Mouse (Mus musculus): ENCODE measurements around the gene Zfp648. TPM values are rescaled to one million over a fixed set of nuclear protein-coding genes. Genes with fewer than 3 reads are reported as not detected.

The Zfp648 gene
- polyA plus RNA-seq, 1 experiment, result not detected

- H3K36me3 ChIP-seq (ENCODE audit: control insufficient read depth, insufficient read depth, low read length, poor library complexity, severe bottlenecking), result no peaks in the 10 kb centered on the region
- no peaks in the 10 kb centered on the region for H3K9me3 ChIP-seq (replicated peaks; ENCODE audit: control insufficient read depth, insufficient read depth, low read length, poor library complexity, severe bottlenecking)
- no peak overlapping the region for H3K4me3 ChIP-seq (ENCODE audit: low read depth, low read length)
- no peak overlapping the region for H3K9ac ChIP-seq (ENCODE audit: low read depth, poor library complexity, severe bottlenecking)
- H3K27me3 ChIP-seq (ENCODE audit: control insufficient read depth, insufficient read depth, low read length, poor library complexity, severe bottlenecking), result no peaks in the 10 kb centered on the region
- no peak for TF ChIP-seq CTCF (IDR thresholded peaks at IDR 0.05; ENCODE audit: low read depth, low read length)
- TF ChIP-seq EP300 (IDR thresholded peaks at IDR 0.05; ENCODE audit: insufficient read depth, low read depth, low read length), result no peak
- TF ChIP-seq POLR2A (IDR thresholded peaks at IDR 0.05; ENCODE audit: insufficient read depth, low read length), result no peak
- no peaks in the 10 kb centered on the region for H3K4me1 ChIP-seq (ENCODE audit: control insufficient read depth, insufficient read depth, low read length)
- H3K27ac ChIP-seq (ENCODE audit: insufficient read depth, low read length), result no peak overlapping the region
These were observed 17.8 kb upstream of the Zfp648 start for GRCm38 (mm10) chr1:154183077-154183751.

- no peaks in the 10 kb centered on the region for H3K27me3 ChIP-seq (ENCODE audit: control insufficient read depth, insufficient read depth, low read length, poor library complexity, severe bottlenecking)
- H3K9me3 ChIP-seq (replicated peaks; ENCODE audit: control insufficient read depth, insufficient read depth, low read length, poor library complexity, severe bottlenecking), result no peaks in the 10 kb centered on the region
- no peaks in the 10 kb centered on the region for H3K4me1 ChIP-seq (ENCODE audit: control insufficient read depth, insufficient read depth, low read length)
- H3K36me3 ChIP-seq (ENCODE audit: control insufficient read depth, insufficient read depth, low read length, poor library complexity, severe bottlenecking), result no peaks in the 10 kb centered on the region
- TF ChIP-seq POLR2A (IDR thresholded peaks at IDR 0.05; ENCODE audit: insufficient read depth, low read length), result no peak
- no peak for TF ChIP-seq CTCF (IDR thresholded peaks at IDR 0.05; ENCODE audit: low read depth, low read length)
- no peak for TF ChIP-seq EP300 (IDR thresholded peaks at IDR 0.05; ENCODE audit: insufficient read depth, low read depth, low read length)
- no peak overlapping the region for H3K27ac ChIP-seq (ENCODE audit: insufficient read depth, low read length)
- no peak overlapping the region for H3K4me3 ChIP-seq (ENCODE audit: low read depth, low read length)
- no peak overlapping the region for H3K9ac ChIP-seq (ENCODE audit: low read depth, poor library complexity, severe bottlenecking)
These were observed 12.8 kb upstream of the Zfp648 start for GRCm38 (mm10) chr1:154188229-154188628.

GRCm38 (mm10) chr1:154188631-154189030 is 12.4 kb upstream of the Zfp648 start:
- Histone ChIP-seq H3K9me3 (replicated peaks; ENCODE audit: control insufficient read depth, insufficient read depth, low read length, poor library complexity, severe bottlenecking) (no peaks in the 10 kb centered on the region), H3K27me3 (ENCODE audit: control insufficient read depth, insufficient read depth, low read length, poor library complexity, severe bottlenecking) (no peaks in the 10 kb centered on the region), H3K4me3 (ENCODE audit: low read depth, low read length) (no peak overlapping the region), H3K36me3 (ENCODE audit: control insufficient read depth, insufficient read depth, low read length, poor library complexity, severe bottlenecking) (no peaks in the 10 kb centered on the region), H3K27ac (ENCODE audit: insufficient read depth, low read length) (no peak overlapping the region), H3K4me1 (ENCODE audit: control insufficient read depth, insufficient read depth, low read length) (no peaks in the 10 kb centered on the region), H3K9ac (ENCODE audit: low read depth, poor library complexity, severe bottlenecking) (no peak overlapping the region)
- TF ChIP-seq CTCF (IDR thresholded peaks at IDR 0.05; ENCODE audit: low read depth, low read length), result no peak
- no peak for TF ChIP-seq EP300 (IDR thresholded peaks at IDR 0.05; ENCODE audit: insufficient read depth, low read depth, low read length)
- no peak for TF ChIP-seq POLR2A (IDR thresholded peaks at IDR 0.05; ENCODE audit: insufficient read depth, low read length)

GRCm38 (mm10) chr1:154189842-154190530 is 11.0 kb upstream of the Zfp648 start:
- H3K4me3 ChIP-seq (ENCODE audit: low read depth, low read length), result no peak overlapping the region
- H3K9ac ChIP-seq (ENCODE audit: low read depth, poor library complexity, severe bottlenecking), result no peak overlapping the region
- H3K27me3 ChIP-seq (ENCODE audit: control insufficient read depth, insufficient read depth, low read length, poor library complexity, severe bottlenecking), result no peaks in the 10 kb centered on the region
- no peaks in the 10 kb centered on the region for H3K4me1 ChIP-seq (ENCODE audit: control insufficient read depth, insufficient read depth, low read length)
- no peak for TF ChIP-seq POLR2A (IDR thresholded peaks at IDR 0.05; ENCODE audit: insufficient read depth, low read length)
- no peak for TF ChIP-seq CTCF (IDR thresholded peaks at IDR 0.05; ENCODE audit: low read depth, low read length)
- TF ChIP-seq EP300 (IDR thresholded peaks at IDR 0.05; ENCODE audit: insufficient read depth, low read depth, low read length), result no peak
- H3K9me3 ChIP-seq (replicated peaks; ENCODE audit: control insufficient read depth, insufficient read depth, low read length, poor library complexity, severe bottlenecking), result no peaks in the 10 kb centered on the region
- H3K27ac ChIP-seq (ENCODE audit: insufficient read depth, low read length), result no peak overlapping the region
- no peaks in the 10 kb centered on the region for H3K36me3 ChIP-seq (ENCODE audit: control insufficient read depth, insufficient read depth, low read length, poor library complexity, severe bottlenecking)

GRCm38 (mm10) chr1:154198896-154199295 is 2.1 kb upstream of the Zfp648 start:
- H3K36me3 ChIP-seq (ENCODE audit: control insufficient read depth, insufficient read depth, low read length, poor library complexity, severe bottlenecking), result no peaks in the 10 kb centered on the region
- TF ChIP-seq EP300 (IDR thresholded peaks at IDR 0.05; ENCODE audit: insufficient read depth, low read depth, low read length), result no peak
- no peak for TF ChIP-seq POLR2A (IDR thresholded peaks at IDR 0.05; ENCODE audit: insufficient read depth, low read length)
- no peak for TF ChIP-seq CTCF (IDR thresholded peaks at IDR 0.05; ENCODE audit: low read depth, low read length)
- H3K4me1 ChIP-seq (ENCODE audit: control insufficient read depth, insufficient read depth, low read length), result no peaks in the 10 kb centered on the region
- no peak overlapping the region for H3K9ac ChIP-seq (ENCODE audit: low read depth, poor library complexity, severe bottlenecking)
- peaks cover under 1% of the 10 kb centered on the region; the same call in 1 of the 2 replicates for H3K27me3 ChIP-seq (ENCODE audit: control insufficient read depth, insufficient read depth, low read length, poor library complexity, severe bottlenecking)
- H3K4me3 ChIP-seq (ENCODE audit: low read depth, low read length), result no peak overlapping the region
- H3K27ac ChIP-seq (ENCODE audit: insufficient read depth, low read length), result no peak overlapping the region
- H3K9me3 ChIP-seq (replicated peaks; ENCODE audit: control insufficient read depth, insufficient read depth, low read length, poor library complexity, severe bottlenecking), result 0 out of 2 replicates have a peak, but pooled peaks cover 2% of the 10 kb centered on the region

- H3K9ac ChIP-seq (ENCODE audit: low read depth, poor library complexity, severe bottlenecking), result no peak overlapping the region
- no peak for TF ChIP-seq EP300 (IDR thresholded peaks at IDR 0.05; ENCODE audit: insufficient read depth, low read depth, low read length)
- no peak for TF ChIP-seq POLR2A (IDR thresholded peaks at IDR 0.05; ENCODE audit: insufficient read depth, low read length)
- TF ChIP-seq CTCF (IDR thresholded peaks at IDR 0.05; ENCODE audit: low read depth, low read length), result no peak
- H3K4me3 ChIP-seq (ENCODE audit: low read depth, low read length), result no peak overlapping the region
- H3K4me1 ChIP-seq (ENCODE audit: control insufficient read depth, insufficient read depth, low read length), result no peaks in the 10 kb centered on the region
- H3K9me3 ChIP-seq (replicated peaks; ENCODE audit: control insufficient read depth, insufficient read depth, low read length, poor library complexity, severe bottlenecking), result 0 out of 2 replicates have a peak, but pooled peaks cover 2% of the 10 kb centered on the region
- H3K27me3 ChIP-seq (ENCODE audit: control insufficient read depth, insufficient read depth, low read length, poor library complexity, severe bottlenecking), result peaks cover 9% of the 10 kb centered on the region
- H3K27ac ChIP-seq (ENCODE audit: insufficient read depth, low read length), result no peak overlapping the region
- H3K36me3 ChIP-seq (ENCODE audit: control insufficient read depth, insufficient read depth, low read length, poor library complexity, severe bottlenecking), result no peaks in the 10 kb centered on the region
These were observed 1.6 kb downstream of the Zfp648 start for GRCm38 (mm10) chr1:154202580-154202979.

Data from ES-Bruce4 (cell line).